In genomic region chr2:29559955-29560354, GRCm38 (mm10) we compare ENCODE assay signal across 22 mouse cellular contexts.
"Had no signal": no experiment of that assay in that cellular context is flagged by ENCODE, and none has a peak within 500 bp of the region (broad histone marks: within the 10 kb centered on the region; RNA-seq: fewer than 3 reads in every experiment).

No protein-coding gene starts in this region.

- H3K27me3 ChIP-seq: limb, embryonic 15.5 days; midbrain, embryonic 12.5 days; midbrain, embryonic 15.5 days; neural tube, embryonic 12.5 days; neural tube, embryonic 15.5 days had no signal

- ATAC-seq: liver, postnatal 0 days; lung, postnatal 0 days; midbrain, embryonic 15.5 days had no signal

- H3K4me3 ChIP-seq: limb, embryonic 12.5 days; limb, embryonic 15.5 days; midbrain, embryonic 12.5 days; midbrain, embryonic 15.5 days; neural tube, embryonic 12.5 days; neural tube, embryonic 15.5 days had no signal

- H3K4me2 ChIP-seq: limb, embryonic 12.5 days; limb, embryonic 15.5 days; liver, embryonic 11.5 days; lung, embryonic 14.5 days; midbrain, embryonic 12.5 days; midbrain, embryonic 15.5 days; neural tube, embryonic 12.5 days; neural tube, embryonic 15.5 days had no signal

- H3K27ac ChIP-seq: kidney, postnatal 0 days; limb, embryonic 12.5 days; limb, embryonic 15.5 days; liver, embryonic 14.5 days; macrophage; midbrain, embryonic 12.5 days; midbrain, embryonic 15.5 days; neural tube, embryonic 12.5 days; neural tube, embryonic 15.5 days; stomach, postnatal 0 days had no signal

- H3K9me3 ChIP-seq: limb, embryonic 12.5 days; limb, embryonic 15.5 days; midbrain, embryonic 12.5 days; midbrain, embryonic 15.5 days; neural tube, embryonic 12.5 days; neural tube, embryonic 15.5 days had no signal

- H3K9ac ChIP-seq: limb, embryonic 12.5 days; limb, embryonic 15.5 days; liver, embryonic 14.5 days; liver, postnatal 0 days; lung, embryonic 14.5 days; midbrain, embryonic 12.5 days; midbrain, embryonic 15.5 days; neural tube, embryonic 12.5 days; neural tube, embryonic 15.5 days had no signal

- DNase-seq: kidney, postnatal 36 days; left cerebral cortex, postnatal 4 days; liver, postnatal 0 days; lung, embryonic 14.5 days; right cerebral cortex, adult 18-20 months; right cerebral cortex, postnatal 14 days; right cerebral cortex, postnatal 4 days; thymus, adult 2 months; thymus, postnatal 14 days; thymus, postnatal 4 days had no signal

- H3K4me1 ChIP-seq: limb, embryonic 12.5 days; limb, embryonic 15.5 days had no signal

- H3K36me3 ChIP-seq: limb, embryonic 12.5 days; limb, embryonic 15.5 days; midbrain, embryonic 12.5 days; midbrain, embryonic 15.5 days; neural tube, embryonic 12.5 days; neural tube, embryonic 15.5 days had no signal
